Mouse (Mus musculus) testis, adult 2 months (tissue): Measurements from ENCODE around the gene Aldh9a1.

Experiments
- CTCF ChIP-seq: fragments of 200-500 bp; IDR thresholded peaks from 2 replicates; pipeline ENCODE4 v1.5.1; 2012; ENCODE audit warnings: low read depth, mild to moderate bottlenecking, inconsistent platforms, low read length, moderate library complexity; ENCODE audit not compliant: control insufficient read depth, insufficient read depth, insufficient replicate concordance
- POLR2A ChIP-seq: fragments of 200-500 bp; IDR thresholded peaks from 2 replicates; pipeline ENCODE4 v1.6.1; 2012; ENCODE audit warnings: low read depth, mild to moderate bottlenecking, inconsistent platforms, low read length, moderate library complexity; ENCODE audit not compliant: control insufficient read depth

DNA sequence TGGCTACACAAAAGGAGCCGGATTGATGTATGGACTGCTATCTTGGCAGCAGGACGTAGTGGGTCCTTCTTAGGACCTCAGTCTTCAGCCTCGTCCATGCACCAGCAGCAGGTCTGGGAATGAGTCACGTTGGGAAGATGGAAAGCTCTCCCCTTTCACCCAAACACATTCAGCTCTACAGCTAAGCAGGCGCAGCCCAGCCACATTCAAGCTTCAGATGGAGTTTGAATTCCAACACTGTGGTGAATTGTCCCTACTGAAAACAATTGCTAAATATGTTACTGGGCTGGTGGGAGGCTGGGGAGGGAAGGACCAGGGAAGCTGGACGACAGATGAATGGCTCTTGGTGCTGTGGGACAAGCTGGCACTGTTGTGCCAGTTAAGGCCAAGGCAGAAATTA, 38.8 kb downstream of the Aldh9a1 start:
- TF ChIP-seq CTCF: no peak
- TF ChIP-seq POLR2A: no peak
